Mouse (Mus musculus): ENCODE results near the gene Fam171a2.

Gene Fam171a2

DNA sequence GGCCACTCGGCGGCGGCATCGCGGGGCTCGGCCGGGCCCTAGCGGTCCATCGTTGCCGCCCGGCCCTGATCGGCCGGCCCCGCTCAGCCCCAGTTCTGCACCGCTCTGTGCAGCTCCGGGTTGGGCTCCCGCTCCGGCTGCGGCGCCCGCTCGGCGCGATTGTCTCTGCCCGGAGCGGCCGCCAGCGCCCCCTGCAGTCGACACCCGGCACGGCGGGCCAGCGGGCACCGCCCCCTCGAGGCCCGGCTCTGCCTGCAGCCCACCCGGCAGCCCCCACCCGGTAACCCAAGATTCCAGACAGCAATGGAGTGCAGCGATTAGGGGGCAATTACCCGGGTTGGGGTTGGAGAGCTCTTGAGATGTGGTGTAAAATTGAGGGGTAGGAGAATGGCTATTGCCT, at the start of gene Fam171a2:
Gene Fam171a2, minus strand, starts transcription at position 186 of the 400 bp plus-strand sequence.
- peak; percentile 84 for DNase-seq

DNA sequence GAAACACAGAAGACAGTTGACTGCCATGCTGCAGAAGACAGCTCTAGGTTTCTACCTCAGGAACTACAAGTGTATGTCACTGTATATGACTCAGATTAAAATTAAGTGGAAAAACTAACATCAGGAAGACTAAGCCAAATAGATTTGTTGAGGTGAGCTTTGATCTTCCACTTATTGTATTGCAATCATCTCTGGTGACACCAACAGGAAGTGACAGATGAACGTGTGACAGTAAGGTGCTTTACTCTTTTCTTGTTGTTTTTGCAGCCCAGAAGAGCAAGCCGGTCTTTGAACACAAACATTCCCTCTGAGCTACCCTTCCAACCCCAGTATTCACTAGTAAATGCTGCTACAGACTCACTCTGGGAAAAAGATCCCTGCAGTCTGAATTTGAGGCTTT, 49.2 kb upstream of the Fam171a2 start:
- no peak for DNase-seq

DNA sequence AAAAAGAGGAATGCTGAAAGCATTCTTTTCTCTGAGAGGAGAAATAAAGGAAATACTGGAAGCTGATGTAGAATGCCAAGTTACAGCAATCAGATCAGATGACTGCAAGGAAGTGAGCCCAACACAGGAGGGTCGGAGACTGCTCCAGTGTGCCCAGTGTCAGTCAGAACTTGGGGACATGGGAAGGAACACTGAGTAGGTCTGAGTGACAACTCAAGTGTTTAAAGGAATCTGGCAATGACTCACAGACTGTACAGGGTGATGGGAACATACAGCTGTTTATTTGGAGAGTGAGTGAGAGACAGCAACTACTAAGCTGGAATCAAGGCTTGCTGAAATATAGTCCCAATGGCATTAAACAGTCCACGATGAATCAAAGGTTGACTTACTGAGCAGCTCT, 48.7 kb upstream of the Fam171a2 start:
- DNase-seq = no peak

DNA sequence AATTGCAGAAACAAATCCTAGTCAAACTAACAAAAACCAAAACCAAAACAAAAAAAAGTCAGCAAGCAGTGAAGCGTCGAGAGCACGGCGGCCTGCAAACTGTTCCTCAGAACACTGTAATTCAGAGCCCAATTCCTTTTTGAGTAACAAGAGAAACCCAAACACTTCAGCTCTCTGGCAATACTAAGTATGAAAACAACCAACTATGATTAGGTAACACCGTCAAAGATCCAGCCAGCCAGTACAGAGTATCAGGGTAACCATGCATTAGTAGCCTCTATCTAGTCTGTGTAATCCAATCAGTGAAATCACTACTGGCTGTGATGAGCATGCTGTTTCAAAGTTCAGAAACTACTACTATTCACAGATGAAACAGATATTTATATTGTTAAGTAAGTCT, 48.3 kb upstream of the Fam171a2 start:
- no peak for DNase-seq

DNA sequence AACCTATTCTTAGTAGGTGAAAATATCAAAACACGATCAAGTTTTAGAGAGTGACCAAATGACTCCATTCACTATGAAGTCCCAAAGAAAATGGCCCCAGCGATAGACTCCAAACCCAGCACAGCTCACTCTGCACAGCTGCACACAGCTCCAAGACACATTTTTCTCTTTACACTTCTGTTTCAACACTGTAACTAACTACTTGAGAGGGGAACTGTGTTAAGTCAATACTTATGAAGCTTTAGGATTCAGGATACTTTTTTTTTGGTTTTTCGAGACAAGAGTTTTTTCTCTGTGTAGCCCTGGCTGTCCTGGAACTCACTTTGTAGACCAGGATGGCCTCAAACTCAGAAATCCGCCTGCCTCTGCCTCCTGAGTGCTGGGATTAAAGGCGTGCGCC, 47.6 kb upstream of the Fam171a2 start:
- DNase-seq = no peak

DNA sequence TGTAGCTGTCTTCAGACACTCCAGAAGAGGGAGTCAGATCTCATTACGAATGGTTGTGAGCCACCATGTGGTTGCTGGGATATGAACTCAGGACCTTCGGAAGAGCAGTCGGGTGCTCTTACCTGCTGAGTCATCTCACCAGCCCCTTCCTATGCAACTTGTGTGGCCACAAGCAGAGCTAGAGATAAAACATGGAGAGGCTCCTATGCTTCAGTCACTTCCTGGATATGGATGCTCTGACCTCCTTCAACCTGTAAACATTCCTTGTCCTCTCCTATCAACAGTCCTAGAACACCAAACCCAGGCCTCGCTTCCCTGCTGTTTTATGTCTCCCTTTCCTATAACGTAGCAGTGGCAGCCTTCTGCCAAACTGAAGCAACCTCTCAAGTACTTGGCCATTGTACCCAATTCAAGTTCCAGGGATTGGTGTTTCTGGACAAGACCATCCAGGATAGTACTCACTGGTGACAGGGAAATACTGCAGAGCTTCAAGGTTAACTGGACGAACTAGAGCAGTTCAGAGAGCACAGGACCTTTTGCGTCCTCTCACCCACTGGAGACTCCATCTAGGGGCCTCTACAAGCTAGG, 46.7 kb upstream of the Fam171a2 start:
- no peak for DNase-seq

DNA sequence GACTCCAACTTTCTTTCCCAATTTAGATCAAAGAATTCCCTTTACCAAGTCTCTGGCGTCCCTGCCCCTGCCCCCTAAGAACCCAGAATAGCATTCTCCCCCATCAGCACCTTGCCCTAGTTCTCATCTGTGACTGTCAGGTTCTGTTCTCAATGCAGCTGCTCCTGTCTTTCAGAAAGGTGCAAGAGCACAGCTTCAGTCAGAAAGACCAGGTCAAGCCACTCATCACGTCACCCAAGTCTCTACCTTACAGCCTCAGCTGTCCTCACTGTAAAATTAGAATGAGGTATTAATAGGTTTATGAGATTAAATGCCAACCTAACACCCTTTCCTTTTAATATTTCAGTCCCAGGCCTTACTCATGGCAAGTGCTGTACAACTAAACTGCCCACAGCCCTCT, 45.8 kb upstream of the Fam171a2 start:
- no peak for DNase-seq

DNA sequence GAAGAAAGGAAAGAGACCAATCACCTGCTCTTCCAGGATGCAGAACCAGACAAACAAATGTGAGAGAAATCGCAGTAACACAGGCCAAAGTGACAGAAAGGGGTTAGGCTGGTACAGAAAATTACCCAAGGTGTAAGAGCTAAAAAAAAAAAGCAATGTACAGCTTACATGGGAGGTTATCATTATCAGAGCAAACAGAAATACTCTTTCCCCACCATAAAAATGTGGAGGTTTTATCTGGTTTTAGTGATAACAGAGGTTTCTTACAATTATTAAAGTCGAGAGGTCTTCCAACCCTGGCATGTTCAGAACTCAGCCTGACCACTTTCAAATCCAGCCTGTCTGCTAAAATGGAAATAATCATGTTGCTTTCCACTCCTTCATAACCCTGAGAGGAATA, 40.4 kb upstream of the Fam171a2 start:
- no peak for DNase-seq

DNA sequence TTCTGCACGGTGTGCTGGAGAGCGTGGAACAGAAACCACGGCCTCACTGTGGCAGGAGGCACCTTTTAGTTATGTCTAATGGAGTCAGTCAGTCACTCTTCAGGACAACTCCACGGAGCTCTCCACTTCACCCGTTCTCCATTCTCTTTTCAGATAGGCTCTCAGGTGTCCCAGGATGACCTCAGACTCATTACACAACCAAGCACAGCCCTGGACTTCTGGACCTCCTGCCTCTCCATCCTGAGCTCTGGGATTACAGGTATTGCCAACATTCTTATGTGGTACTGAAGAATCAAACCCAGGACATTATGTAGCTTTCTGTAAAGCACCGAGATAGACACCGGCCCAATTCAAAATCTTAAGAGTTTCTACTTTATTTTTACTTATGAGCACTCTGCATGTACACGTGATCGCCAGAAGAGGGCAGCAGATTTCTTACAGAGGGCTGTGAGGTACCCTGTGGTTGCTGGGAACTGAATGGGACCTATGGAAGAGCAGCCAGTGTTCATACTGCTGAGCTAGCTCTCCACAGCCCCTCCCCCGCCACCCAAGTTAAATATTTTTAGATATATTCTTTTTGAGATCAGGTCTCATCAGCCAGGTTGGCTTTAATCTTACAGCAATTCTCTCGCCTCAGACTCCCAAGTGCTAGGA, 39.4 kb upstream of the Fam171a2 start:
- DNase-seq = peak; percentile 58

DNA sequence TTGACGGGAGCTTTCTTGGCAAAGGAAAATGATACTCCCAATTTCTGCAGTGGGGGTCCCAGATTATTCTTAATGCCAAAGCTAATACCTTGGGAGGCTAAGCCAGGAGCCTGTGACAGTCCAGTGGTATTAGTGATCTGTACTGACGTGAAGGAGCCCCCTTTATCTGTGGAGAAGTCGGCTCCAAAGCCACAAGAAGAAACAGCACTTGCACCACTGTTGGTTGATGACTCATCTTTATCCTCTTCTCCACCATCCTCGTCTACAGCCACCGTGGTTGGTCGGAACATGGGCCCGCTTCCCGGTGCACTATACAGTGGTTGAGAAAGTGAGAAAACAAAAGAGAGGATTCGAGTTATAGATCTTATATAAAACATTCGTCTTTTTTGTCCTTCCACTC, 34.3 kb upstream of the Fam171a2 start:
- DNase-seq = no peak

DNA sequence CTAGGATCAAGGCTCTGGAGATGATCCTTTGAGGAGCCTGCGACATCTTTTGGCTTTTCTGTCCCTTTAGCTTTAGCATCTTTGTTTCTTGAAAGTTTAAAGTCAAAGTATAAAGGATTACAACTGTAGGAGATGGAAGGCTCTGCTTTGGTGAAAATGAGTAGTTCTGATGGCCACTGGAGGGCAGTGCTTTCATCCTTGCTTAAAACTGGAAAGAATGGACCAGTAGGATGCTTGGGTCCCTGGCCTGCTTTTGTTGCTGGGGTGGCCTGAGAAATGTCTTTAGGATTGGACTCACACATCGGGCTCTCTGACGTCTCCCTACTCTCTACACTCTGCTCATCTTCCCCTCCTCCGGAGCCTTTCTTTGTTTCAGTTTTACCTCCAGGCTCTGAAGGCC, 33.4 kb upstream of the Fam171a2 start:
- no peak for DNase-seq

DNA sequence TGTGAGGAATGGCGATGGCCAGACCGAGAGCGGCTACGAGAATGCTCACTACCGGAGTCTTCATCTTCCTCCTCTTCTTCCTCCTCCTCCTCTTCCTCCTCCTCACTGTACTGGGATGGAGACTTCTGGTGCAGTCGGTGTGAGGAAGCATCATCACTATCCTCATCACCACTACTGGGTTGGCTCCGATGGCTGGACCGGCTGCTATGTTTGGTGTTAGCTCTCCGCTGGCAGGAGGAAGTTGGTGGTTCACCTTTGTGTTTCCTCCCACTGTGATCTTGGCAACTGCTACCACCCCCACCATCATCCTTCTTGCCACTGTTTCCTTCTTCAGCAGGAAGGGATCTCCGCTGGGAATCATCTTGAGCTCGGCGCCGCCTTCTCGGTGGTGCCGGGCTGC, 32.6 kb upstream of the Fam171a2 start:
- DNase-seq = no peak

DNA sequence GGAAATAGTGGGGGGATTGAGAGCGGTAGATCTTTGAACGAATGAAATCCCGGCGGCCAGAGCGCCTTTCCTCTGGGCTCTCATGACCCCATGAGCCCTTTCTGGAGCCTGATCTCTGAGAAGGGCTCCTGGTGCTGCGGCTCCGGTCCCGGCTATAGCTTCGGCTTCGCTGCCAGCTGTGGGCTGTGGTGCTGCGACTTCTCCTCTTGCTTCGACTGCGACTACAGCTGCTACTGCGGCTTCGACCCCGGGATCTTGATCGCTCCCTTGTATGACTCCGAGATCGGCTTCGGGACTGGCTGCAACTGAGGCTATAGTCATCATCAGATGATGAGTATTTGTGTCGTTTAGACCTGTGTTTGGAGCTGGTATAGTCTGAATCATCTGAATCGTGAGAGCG, 32.1 kb upstream of the Fam171a2 start:
- DNase-seq = no peak

DNA sequence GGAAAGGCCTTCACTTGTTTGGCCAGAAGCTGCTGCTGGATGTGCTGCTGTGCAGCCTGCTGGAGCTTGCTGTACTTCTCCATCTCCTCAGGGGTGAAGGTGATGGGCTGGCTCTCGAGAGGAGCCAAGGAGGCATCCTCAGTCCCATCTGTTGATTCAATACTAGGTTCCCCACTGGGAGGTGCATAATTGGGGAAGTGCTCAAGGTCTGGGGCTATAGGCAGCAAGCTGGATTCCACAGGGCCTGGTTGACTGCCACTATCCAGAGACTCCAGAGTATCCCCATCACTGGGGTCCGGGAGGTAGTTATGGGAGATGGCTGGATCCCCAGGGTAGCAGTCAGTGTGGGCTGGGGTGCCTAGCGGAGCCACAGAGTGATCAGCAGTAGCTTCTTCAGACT, 31.2 kb upstream of the Fam171a2 start:
- no peak for DNase-seq

DNA sequence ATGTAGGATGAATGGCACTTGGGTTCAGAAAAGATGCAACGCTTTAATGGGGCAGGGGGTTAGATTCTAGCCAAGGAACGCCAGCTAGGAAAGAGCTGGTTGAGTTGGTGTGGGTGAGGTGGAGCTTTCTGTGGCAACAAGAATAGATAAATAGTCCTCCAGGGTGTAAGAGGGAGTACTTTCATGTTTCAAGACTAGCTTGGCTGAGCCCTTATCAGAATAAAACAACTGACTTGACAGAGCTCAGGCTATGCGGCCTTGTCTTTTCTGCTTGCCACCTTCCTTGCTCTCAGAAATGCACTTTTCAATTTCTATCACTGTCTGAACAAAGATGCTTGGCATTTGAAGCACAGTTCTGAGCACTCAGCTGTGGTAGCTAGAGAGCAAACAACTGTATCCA, 27.5 kb upstream of the Fam171a2 start:
- DNase-seq = no peak

DNA sequence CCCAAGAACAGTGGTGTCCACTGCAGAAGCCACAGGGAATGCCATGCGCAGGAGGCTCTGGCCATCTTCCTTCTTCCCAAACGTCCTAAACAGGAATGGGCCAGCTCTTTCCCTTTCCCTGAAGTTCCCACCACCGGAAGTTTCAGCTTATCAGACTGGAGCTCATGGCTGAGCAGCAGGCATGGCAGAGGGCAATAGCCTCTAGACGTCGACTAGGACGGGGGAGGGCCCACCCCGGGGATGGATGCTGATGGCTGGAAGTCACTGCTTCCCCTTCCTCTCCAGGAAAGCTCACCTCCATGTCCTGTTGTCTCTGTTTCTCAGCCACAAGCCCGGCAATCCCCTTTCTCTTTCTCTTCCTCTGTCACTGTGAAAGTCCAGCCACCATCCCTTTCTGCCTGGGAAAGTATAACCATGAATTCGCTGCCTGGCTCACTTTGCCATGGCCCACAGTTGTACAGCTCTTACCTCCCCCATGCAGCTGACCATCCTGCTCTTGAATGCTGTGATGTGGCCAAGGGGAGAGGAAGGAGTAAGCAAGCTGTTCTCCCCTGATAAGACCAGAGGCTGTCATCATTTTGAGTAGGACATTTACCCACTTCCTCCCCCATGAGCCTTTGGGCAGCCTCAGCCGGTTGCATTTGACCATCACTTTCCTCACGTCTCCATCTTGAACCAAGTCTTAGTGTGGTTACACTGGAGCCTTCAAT, 22.3 kb upstream of the Fam171a2 start, which contains the start of gene Itga2b:
Gene Itga2b, minus strand, starts transcription at position 475 of the 710 bp plus-strand sequence.
- no peak for DNase-seq

DNA sequence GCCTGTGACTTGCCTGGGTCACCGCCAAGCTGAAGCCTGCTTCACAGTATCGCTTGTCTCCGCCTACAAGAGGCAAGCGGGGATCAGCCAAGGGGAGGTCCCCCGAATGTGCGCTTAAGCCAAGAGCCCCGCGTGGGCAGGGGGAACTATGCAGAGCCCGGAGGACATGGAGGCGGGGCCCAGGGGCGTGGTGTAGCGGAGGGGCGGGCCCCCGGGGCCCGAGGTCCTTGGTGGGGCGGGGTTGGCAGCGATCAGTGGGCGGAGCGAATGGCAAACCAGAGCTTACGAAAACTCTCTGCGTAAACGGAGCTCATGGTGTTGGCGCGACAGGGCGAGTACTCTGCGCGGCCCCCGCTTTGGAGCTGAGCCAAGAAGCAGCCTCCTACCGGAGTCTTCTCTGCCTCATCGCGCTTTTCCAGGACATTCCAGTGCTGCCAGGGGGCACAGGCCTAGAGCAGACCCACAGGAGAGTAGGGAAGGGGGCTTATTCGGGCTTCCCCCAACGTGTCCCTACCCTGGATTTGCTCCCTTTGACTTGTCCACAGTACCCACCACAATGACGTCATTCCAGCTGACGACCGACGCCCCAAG, 19.7 kb upstream of the Fam171a2 start:
- DNase-seq = peak; percentile 97

DNA sequence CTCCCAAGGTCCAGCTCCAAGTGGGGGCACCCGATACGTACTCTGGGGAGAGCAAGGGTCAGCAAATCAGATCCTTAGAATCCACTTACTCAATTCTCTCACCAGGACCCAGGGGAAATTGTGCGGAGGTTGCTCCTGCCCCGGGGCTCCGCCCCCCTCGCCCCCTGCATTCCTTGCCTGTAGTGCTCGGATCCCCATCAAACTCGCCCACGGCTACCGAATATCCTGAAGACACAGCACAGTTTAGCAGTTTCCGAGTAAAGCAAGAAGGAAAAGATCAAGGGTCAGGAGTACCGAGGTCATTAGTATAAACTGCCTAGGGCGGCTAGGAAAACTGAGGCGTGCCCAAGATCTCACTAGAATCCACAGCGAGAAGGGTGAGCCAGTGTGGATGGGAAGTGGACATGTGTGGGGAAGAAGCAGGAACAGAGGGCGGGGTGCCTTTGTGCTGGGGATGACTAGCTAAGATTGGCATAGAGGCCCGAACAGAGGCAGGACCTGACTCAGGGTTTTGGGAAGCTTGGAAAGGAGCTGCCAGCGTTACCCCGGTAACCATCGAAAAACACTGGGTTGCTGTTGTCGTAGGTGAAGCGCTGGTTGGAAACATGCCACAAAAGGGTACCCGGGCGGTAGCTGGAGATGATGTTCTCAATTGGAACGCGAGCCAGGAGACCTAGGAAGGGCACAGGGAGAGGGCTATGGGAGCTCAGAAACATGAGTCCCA, 18.4 kb upstream of the Fam171a2 start:
- no peak for DNase-seq

DNA sequence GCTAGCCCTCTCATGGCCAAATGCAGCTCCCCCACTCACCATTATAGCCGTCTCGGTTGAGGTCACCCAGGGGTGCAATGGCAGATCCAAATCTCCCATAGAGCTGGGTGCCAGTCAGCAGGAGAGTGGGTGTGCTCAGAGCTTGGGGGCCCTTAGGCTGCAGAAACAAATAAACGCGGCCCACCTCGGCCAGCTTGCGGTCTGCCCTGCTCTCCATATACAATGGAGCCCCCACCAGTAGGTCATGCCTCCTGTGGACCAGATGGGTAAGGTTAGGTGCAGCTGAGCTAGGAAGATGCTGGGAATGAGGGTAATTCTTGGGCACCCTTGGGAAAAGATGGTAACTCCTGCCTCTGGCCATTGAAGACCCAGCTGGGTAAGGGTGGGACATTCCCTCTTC, 17.4 kb upstream of the Fam171a2 start:
- DNase-seq = no peak

DNA sequence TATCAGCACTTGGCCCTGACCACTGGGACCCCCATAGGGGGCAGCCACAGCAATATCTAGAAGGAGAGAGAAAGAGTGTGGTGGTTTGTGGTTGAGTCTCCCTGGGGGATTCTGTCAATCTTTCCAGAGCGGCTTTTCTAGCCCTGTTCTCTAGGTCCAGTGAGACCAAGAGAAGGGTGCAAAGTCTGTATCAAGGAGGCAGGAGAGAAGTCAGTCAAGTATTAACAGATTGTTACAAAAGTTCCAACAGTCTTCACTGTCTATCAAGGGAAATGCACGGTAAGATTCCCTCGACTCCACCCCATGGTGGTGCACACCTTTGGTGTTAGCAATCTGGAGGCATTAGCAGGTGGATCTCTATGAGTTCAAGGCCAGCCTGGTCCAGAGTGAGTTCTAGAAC, 14.3 kb upstream of the Fam171a2 start:
- DNase-seq = no peak

DNA sequence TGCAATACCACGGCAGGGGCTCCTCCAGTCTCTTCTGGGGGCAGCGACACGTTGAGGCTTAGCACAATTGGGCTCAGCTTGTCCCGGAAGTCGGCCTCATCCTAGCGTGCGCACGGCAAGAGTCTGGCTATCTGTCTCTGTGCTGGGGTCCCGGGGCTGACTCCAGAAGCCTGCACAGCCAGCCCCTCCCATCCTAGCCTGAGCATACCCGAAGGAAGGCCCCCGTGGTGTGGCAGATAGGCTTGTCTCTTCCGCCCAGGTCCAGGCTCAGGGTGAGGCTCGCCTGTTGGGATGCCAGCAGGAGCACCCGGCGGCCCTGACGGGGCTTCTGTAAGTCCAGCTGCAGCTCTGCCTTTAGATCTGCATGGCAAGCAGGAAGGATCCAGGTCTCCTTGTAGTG, 13.1 kb upstream of the Fam171a2 start:
- DNase-seq = no peak

DNA sequence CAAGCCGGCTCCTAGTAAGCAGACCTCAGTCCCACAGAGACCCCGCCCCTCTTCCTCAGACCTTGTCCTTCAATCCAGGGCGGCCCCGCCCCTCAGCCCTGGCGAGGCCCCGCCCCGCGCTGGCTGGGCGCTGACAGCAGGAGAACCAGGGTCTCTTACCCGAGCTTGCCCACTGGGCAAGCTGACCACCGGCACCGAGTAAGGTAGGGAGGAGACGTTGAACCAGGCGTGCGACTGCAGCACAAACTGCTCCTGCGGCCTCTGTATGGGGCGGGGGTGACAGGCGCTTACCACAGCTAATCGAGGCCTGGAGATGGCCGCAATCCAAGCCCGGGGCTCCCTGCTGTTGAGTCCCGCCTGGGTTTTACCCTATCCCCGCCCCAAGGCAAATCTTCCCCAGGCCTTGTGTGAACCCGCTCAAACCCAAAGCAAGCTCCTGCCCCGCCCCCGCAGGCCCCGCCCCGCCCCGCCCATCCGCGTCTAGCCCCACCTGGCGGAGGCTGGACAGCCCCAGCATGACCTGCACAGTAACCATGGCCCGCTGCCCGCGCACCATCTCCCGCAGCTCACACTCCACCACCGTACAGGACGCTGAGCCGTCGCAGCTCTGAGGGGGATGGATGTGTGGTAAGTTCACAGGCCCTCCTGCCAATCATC, 8.4 kb upstream of the Fam171a2 start:
- DNase-seq = peak; percentile 60

DNA sequence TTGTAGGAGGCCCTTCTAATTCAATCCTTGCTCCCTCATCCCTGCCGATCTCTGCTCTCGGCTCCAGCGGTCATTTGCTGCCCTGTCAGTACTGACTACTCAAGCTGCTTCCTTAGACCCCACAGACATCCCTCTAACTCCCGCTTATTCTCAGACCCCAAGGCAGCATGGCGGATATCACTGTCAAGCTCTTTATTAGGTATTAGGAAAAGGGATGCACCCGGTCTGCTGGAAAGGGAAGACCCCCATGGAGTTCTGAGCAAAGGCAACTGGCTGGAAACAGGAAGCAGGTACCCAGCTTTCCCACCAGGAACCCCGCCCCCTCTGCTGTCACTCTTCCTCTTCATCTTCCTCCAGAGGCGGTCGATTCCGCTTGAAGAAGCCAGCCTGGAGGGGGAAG, 5.6 kb upstream of the Fam171a2 start:
- DNase-seq = no peak

Data from thymus, postnatal 14 days (tissue).